Mouse (Mus musculus) ES-CJ7 (cell line): ENCODE measurements around the gene Tfpt.

Experiments
- DNase-seq: peaks from one replicate; pipeline ENCODE4 v3.0.0; 2011; ENCODE audit warnings: low read depth, low spot score

Gene Tfpt

DNA sequence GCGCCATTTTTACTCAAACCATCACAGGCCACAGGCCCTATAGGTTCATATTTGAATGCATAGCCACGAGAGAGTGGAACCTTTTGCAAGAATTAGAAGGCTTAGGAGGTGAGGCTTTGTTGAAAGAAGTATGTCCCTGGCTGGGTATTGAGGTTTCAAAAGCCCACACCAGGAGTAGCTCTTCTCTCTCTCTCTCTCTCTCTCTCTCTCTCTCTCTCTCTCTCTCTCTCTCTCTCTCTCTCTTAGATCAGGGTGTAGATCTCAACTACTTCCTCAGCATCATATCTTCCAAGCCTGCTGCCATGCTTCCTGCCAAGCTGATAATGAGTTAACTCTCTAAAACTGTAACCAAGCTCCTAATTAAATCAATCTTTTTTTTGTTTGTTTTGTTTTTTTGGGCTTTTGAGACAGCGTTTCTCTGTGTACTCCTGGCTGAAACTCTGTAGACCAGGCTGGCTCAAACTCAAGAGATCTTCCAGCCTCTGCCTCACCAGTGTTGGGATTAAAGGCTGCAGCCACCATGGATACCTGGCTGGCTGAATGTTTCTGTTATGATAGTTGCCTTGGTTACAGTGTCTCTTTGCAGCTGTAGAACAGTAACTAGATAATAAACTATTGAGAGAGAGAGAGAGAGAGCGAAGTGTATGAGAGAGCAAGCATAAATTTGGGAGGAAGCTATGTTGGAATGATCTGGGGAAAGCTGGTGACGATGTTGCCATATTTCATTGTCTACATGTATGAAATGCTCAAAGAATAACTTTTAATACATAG, 53.2 kb downstream of the Tfpt start:
- DNase-seq: no peak

DNA sequence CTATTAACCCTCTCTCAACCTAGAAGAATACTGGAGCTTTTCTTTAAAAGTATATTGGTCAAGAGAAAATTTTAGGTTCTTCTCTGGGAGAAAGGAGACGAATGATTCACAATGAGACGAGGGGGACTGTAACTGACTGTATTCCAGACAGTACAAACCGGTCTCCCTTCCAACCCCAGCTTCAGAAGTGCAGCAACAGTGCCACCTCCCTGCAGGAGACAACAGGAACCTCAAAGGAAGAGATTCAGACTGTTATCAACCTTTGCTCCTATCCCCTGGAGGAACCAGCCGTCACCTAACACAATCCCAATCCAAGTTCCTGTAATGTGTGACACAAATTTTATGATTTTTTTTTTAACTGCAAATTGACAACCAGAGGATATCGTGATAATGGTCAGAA, 55.5 kb downstream of the Tfpt start:
- DNase-seq: peak; percentile 57

DNA sequence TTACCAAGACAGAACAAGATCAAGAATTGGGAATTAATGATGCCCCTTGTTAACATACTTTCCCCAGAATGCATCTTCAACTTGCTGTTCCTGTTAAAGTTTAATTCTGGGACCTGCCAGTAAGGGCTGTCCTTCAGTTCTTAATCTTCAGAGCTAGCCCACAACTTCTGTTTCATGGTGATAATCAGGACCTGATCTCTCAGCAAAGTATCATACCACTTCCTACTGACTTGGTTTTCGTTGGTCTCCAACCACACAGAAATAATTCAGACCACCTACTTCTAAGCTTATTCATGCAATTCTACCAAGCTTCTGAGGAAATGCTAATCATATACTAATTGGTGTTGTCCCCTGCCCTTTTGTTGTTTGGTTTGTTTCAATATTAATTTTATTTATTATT, 57.9 kb downstream of the Tfpt start:
- no peak for DNase-seq

- peak; percentile 90 for DNase-seq
Measured at GRCm38 (mm10) chr7:3570580-3570979, 59.1 kb downstream of the Tfpt start.
